Mouse (Mus musculus) heart, embryonic 10.5 days (tissue): ENCODE data around the gene Kdm7a. TPM values are rescaled to one million over a fixed set of nuclear protein-coding genes. Genes with fewer than 3 reads are reported as not detected.
A peak's percentile ranks its signal among the peaks of the same experiment; 100 is the strongest.

Source experiments
- DNase-seq: peaks from one replicate; pipeline ENCODE4 v3.0.0-alpha.2; 2017; ENCODE audit warnings: low spot score
- H3K27ac ChIP-seq: fragments of 300-500 bp; sonication (generic); 2 replicates; pipeline ENCODE4 v1.5.1; 2016; ENCODE audit warnings: mild to moderate bottlenecking
- H3K27me3 ChIP-seq: fragments of 300-500 bp; sonication (generic); 2 replicates; pipeline ENCODE4 v1.6.1; 2016; ENCODE audit warnings: mild to moderate bottlenecking; ENCODE audit not compliant: poor library complexity, insufficient read depth, severe bottlenecking
- H3K36me3 ChIP-seq: fragments of 300-500 bp; sonication (generic); 2 replicates; pipeline ENCODE4 v1.6.1; 2016; ENCODE audit warnings: mild to moderate bottlenecking, moderate library complexity
- H3K4me1 ChIP-seq: fragments of 300-500 bp; sonication (generic); 2 replicates; pipeline ENCODE4 v1.6.1; 2016; ENCODE audit warnings: mild to moderate bottlenecking
- H3K4me3 ChIP-seq: fragments of 300-500 bp; sonication (generic); 2 replicates; pipeline ENCODE4 v1.5.1; 2016; ENCODE audit warnings: mild to moderate bottlenecking, moderate library complexity
- H3K9me3 ChIP-seq: fragments of 300-500 bp; sonication (generic); 2 replicates; pipeline ENCODE4 v1.6.1; 2016; ENCODE audit warnings: mild to moderate bottlenecking, moderate library complexity
- WGBS: fragments of 180-500 bp; shearing (Covaris S2); methylation state at CpG from one replicate; pipeline ENCODE4 v1.1.7; 2016; 5-methylcytosine and 5-hydroxymethylcytosine counted together
- polyA plus RNA-seq: library from polyadenylated mRNA; unstranded; fragments of >200 nt; fragmentation: Nextera tagmentation; extraction: Ambion mirVana; gene quantifications from 2 replicates; pipeline ENCODE4 v1.2.1, GENCODE M21; 2016

Kdm7a gene
- polyA plus RNA-seq, 1 experiment from 2014 or later = 5.7 TPM

GRCm38 (mm10) chr6:39226610-39226955, 20.0 kb upstream of the Kdm7a start:
- H3K4me1 ChIP-seq = 0 out of 2 replicates have a peak, but pooled peaks cover 5% of the 10 kb centered on the region
- H3K27me3 ChIP-seq = no peaks in the 10 kb centered on the region
- no peak overlapping the region for H3K27ac ChIP-seq
- WGBS = 54% methylated on average over 9 of the region's 9 CpGs
- no peak for DNase-seq
- H3K36me3 ChIP-seq = no peaks in the 10 kb centered on the region
- H3K4me3 ChIP-seq = no peak overlapping the region
- no peaks in the 10 kb centered on the region for H3K9me3 ChIP-seq

- Histone ChIP-seq H3K9me3 (no peaks in the 10 kb centered on the region), H3K27me3 (no peaks in the 10 kb centered on the region), H3K4me1 (0 out of 2 replicates have a peak, but pooled peaks cover 5% of the 10 kb centered on the region), H3K27ac (no peak overlapping the region), H3K4me3 (no peak overlapping the region), H3K36me3 (no peaks in the 10 kb centered on the region)
- no peak for DNase-seq
- WGBS = 28% methylated on average over 7 of the region's 7 CpGs
Measured at GRCm38 (mm10) chr6:39225876-39226609, 19.5 kb upstream of the Kdm7a start.

GRCm38 (mm10) chr6:39223328-39223885, 16.8 kb upstream of the Kdm7a start:
- WGBS = 82% methylated on average over 5 of the region's 5 CpGs
- Histone ChIP-seq H3K4me3 (no peak overlapping the region), H3K27ac (no peak overlapping the region), H3K4me1 (0 out of 2 replicates have a peak, but pooled peaks cover 5% of the 10 kb centered on the region), H3K36me3 (no peaks in the 10 kb centered on the region), H3K9me3 (no peaks in the 10 kb centered on the region), H3K27me3 (no peaks in the 10 kb centered on the region)
- DNase-seq = no peak

- no peak for DNase-seq
- H3K9me3 ChIP-seq = no peaks in the 10 kb centered on the region
- H3K27ac ChIP-seq = no peak overlapping the region
- 0 out of 2 replicates have a peak, but pooled peaks cover 5% of the 10 kb centered on the region for H3K4me1 ChIP-seq
- H3K4me3 ChIP-seq = no peak overlapping the region
- no peaks in the 10 kb centered on the region for H3K27me3 ChIP-seq
- 69% methylated on average over 5 of the region's 5 CpGs for WGBS
- no peaks in the 10 kb centered on the region for H3K36me3 ChIP-seq
Measured at GRCm38 (mm10) chr6:39222487-39222886, 15.9 kb upstream of the Kdm7a start.

- Histone ChIP-seq H3K27ac (no peak overlapping the region), H3K27me3 (no peaks in the 10 kb centered on the region), H3K4me1 (no peaks in the 10 kb centered on the region), H3K9me3 (no peaks in the 10 kb centered on the region), H3K4me3 (no peak overlapping the region), H3K36me3 (no peaks in the 10 kb centered on the region)
- DNase-seq = no peak
- WGBS = 92% methylated on average over 2 of the region's 2 CpGs
Measured at GRCm38 (mm10) chr6:39217961-39218360, 11.4 kb upstream of the Kdm7a start.

GRCm38 (mm10) chr6:39217138-39217537, 10.5 kb upstream of the Kdm7a start:
- Histone ChIP-seq H3K4me1 (no peaks in the 10 kb centered on the region), H3K27ac (no peak overlapping the region), H3K4me3 (no peak overlapping the region), H3K27me3 (no peaks in the 10 kb centered on the region), H3K36me3 (no peaks in the 10 kb centered on the region), H3K9me3 (no peaks in the 10 kb centered on the region)
- WGBS = 94% methylated on average over 3 of the region's 3 CpGs
- DNase-seq = no peak

DNA sequence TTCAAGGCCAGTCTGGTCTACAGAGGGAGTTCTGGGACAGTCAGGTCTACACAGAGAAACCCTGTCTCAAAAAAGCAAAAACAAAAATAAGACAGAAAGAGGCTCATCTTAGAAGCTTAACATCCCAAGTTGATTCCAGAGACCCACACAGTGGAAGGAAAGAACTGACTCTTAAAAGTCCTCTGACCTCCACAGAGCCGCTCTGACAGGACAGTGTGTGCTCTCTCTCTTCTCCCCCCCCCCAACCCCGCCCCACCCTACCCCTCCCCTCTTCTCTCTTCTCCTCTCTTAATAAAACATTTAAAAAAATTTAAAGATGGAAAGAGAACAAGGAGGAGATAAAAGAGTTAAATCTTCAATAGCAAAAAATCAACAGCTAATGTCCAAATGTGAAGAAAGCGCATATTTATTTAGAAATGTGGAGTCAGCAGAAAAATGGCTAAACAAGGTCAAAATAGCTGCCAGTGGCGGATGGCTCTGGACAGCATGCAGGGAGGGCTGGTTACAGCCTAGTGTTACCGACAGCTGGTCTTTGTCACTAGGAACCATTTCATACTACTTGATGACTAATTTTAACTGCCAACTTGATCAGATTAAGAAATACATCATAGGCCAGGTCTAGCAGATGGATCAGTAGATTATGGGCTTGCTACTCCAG, 8.5 kb upstream of the Kdm7a start:
- WGBS = 71% methylated on average over 5 of the region's 5 CpGs
- DNase-seq = no peak
- Histone ChIP-seq H3K27me3 (no peaks in the 10 kb centered on the region), H3K27ac (no peak overlapping the region), H3K36me3 (no peaks in the 10 kb centered on the region), H3K4me3 (no peak overlapping the region), H3K4me1 (no peaks in the 10 kb centered on the region), H3K9me3 (no peaks in the 10 kb centered on the region)

DNA sequence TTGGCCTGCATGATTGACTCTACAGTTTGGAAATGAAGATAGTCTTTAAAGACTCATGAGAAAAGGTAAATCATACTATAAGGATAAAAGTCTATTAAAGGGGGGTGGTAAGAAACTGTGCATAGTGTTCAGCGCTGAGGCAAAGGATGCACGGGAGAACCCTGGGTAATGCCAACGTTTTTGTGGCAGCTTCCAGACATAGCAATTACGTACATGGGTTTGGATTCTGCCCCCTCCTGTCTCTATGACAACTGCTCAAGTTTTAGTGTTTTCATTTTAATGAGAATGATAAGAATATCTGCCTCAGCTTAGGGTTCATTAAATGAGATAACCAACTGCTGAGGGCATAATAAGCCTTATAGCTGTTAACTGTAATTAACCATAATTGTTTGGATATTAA, 3.1 kb upstream of the Kdm7a start:
- Histone ChIP-seq H3K27ac (no peak overlapping the region), H3K4me1 (no peaks in the 10 kb centered on the region), H3K36me3 (no peaks in the 10 kb centered on the region), H3K9me3 (no peaks in the 10 kb centered on the region), H3K27me3 (no peaks in the 10 kb centered on the region), H3K4me3 (no peak overlapping the region)
- 83% methylated on average over 4 of the region's 4 CpGs for WGBS
- DNase-seq = no peak

DNA sequence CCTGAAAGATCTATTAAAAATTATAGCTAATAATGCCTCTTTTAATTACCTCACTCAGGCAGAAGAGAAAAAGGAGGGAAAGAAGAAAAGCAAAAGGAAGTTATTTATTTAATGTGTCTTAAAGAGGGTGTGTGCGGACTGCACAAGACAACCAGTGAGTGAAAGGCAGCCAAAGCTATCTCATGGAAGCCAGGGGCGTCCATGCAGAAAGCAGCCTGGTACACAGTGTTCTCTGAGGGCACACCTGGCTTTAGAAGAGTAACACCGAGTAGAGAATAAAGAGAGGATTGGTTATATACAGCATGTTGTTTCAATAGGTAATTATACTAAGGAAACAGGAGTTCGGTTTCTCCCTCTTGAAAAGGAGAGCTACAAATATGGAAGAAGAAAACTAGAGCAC, 1.6 kb upstream of the Kdm7a start:
- H3K27ac ChIP-seq = no peak overlapping the region
- H3K4me1 ChIP-seq = peaks cover 3% of the 10 kb centered on the region
- no peaks in the 10 kb centered on the region for H3K36me3 ChIP-seq
- H3K4me3 ChIP-seq = no peak overlapping the region
- no peak for DNase-seq
- H3K9me3 ChIP-seq = no peaks in the 10 kb centered on the region
- 80% methylated on average over 4 of the region's 4 CpGs for WGBS
- no peaks in the 10 kb centered on the region for H3K27me3 ChIP-seq

DNA sequence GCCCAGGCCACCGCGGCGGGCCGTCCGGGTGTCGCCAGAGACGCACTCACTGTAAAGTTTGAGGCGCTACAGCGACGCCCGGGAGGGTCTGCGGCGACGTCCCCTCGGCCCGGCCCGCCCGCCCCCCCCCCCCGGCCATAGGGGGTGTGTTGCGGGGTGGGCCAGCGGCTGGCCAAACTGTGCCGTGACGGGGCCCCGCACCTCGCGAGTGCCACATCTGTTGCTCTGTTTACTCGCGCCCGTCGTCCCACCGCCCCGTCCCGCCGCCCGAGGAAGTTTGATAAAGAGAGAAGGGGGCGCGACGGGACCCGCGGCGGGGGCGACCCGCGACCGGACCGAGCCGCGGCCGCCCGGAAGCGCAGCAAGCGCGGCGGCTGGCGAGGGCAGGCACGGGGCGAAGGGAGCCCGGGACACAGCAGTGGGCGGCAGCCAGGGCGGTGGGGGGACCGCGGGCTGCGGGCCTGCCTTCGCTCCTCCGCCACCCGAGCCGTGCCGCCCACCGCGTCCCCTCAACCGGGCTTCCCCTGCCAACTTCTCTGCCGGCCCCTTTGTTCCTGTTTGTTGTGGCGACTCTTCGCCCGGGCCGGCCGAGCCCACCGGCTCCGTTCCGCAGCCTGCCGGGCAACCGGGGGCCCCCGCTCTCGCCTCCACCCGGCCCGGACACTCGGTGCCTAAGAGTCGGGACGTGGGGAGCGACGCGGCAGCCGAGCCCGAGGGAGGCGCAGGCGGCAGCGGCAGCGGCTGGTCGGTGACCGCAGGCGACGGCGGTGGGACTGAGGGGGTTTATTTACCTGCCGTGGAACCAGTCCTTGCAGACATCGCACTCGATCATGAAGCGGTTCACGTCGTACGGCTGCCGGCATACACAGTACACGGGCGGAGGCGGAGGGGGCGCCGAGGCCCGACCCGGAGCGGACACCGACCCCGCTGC, 674 bp downstream of the Kdm7a start:
- WGBS = under 1% methylated on average over 113 of the region's 121 CpGs
- Histone ChIP-seq H3K27ac (peak overlapping the region; percentile 96), H3K27me3 (no peaks in the 10 kb centered on the region), H3K4me1 (peaks cover 5% of the 10 kb centered on the region), H3K4me3 (peak overlapping the region; percentile 76), H3K36me3 (no peaks in the 10 kb centered on the region), H3K9me3 (no peaks in the 10 kb centered on the region)
- no peak for DNase-seq

DNA sequence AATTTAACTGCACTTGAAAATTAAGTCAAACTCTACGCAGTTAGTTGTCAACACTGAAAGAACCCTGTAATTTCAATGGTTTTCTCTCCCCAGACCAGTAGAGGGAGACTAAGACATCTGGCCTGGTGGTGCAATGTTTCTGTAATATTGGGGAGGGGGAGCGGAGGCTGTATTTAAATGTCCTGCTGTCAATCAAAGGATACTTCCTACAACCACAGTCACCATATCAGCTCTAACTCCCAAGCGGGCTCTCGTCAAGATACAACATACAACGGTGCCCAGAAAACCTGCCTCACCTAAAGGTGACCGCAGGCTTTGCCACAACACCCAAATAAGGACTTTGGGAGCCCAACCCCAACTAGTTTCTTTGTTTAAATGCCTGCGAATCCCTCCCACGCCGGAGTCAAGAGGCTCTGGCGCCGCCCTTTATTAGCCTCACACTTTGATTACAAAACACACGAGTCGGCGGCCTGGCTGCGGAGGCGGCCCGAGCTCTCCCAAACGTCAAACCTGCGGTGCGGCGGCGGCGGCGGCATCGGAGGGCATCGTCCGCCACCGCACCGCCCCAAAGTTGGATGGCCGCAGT, 1.4 kb downstream of the Kdm7a start:
- Histone ChIP-seq H3K27me3 (no peaks in the 10 kb centered on the region), H3K4me1 (peaks cover 5% of the 10 kb centered on the region), H3K27ac (peak overlapping the region; percentile 96), H3K9me3 (no peaks in the 10 kb centered on the region), H3K4me3 (peak overlapping the region; percentile 76), H3K36me3 (no peaks in the 10 kb centered on the region)
- WGBS = under 1% methylated on average over 30 of the region's 30 CpGs
- peak; percentile 90 for DNase-seq

GRCm38 (mm10) chr6:39204444-39204843, 2.1 kb downstream of the Kdm7a start:
- DNase-seq = no peak
- Histone ChIP-seq H3K27ac (no peak overlapping the region), H3K9me3 (no peaks in the 10 kb centered on the region), H3K4me1 (peaks cover 5% of the 10 kb centered on the region), H3K36me3 (no peaks in the 10 kb centered on the region), H3K4me3 (peak overlapping the region; percentile 76; the same call in 1 of the 2 replicates), H3K27me3 (no peaks in the 10 kb centered on the region)
- WGBS = 59% methylated on average over 4 of the region's 4 CpGs
